Mouse (Mus musculus): ENCODE results near the gene Atg4d.
"Not testable (repeated sequence)": the region's sequence is repeated elsewhere in the genome, so short reads cannot be mapped to it uniquely, and the experiment has no call there.

GRCm38 (mm10) chr9:21256349-21256748 is 8.7 kb upstream of the Atg4d start:
- not testable (repeated sequence) for TF ChIP-seq CTCF (IDR thresholded peaks at IDR 0.05); EP300 (IDR thresholded peaks at IDR 0.05; ENCODE audit: insufficient read depth, low read depth, low read length); POLR2A (IDR thresholded peaks at IDR 0.05; ENCODE audit: insufficient read depth, low read depth, low read length)
